In genomic region chr6:64683974-64684373, GRCm38 (mm10) we compare ENCODE assay signal across 9 mouse cellular contexts. TPM values are rescaled to one million over a fixed set of nuclear protein-coding genes. Genes with fewer than 3 reads are reported as not detected.
DNase-seq lines count a peak whose midpoint lies in the region; ATAC-seq and TF ChIP-seq lines count a peak whose summit lies in the region.
"Had no signal": no experiment of that assay in that cellular context is flagged by ENCODE, and none has a peak within 500 bp of the region (broad histone marks: within the 10 kb centered on the region; RNA-seq: fewer than 3 reads in every experiment).

No protein-coding gene starts in this region.

- H3K9me3 ChIP-seq in kidney, embryonic 16.5 days (ENCODE audit: low read length): no peaks in the 10 kb centered on the region
- no peaks in the 10 kb centered on the region for H3K9me3 ChIP-seq in embryonic facial prominence, embryonic 13.5 days
- no peaks in the 10 kb centered on the region for H3K9me3 ChIP-seq in lung, postnatal 0 days (ENCODE audit: low read length)

- peaks cover 8% of the 10 kb centered on the region; the same call in 1 of the 2 replicates for H3K27me3 ChIP-seq in kidney, embryonic 16.5 days (ENCODE audit: insufficient read depth, low read length)
- peaks cover 28% of the 10 kb centered on the region for H3K27me3 ChIP-seq in embryonic facial prominence, embryonic 13.5 days
- 0 out of 2 replicates have a peak, but pooled peaks cover 3% of the 10 kb centered on the region for H3K27me3 ChIP-seq in lung, postnatal 0 days (replicated peaks; ENCODE audit: insufficient read depth, low read length)

- no peak for TF ChIP-seq EP300 in lung, postnatal 0 days (IDR thresholded peaks at IDR 0.05)

- no peak; the same call in 1 of the 2 replicates for ATAC-seq in kidney, embryonic 16.5 days (ENCODE audit: low FRiP score, low TSS enrichment)
- 0 out of 2 replicates have a peak, but pooled peaks have one; percentile 26 for ATAC-seq in embryonic facial prominence, embryonic 13.5 days (ENCODE audit: insufficient number of reproducible peaks, insufficient read depth, low FRiP score, low TSS enrichment, low read depth)
- no peak for ATAC-seq in lung, postnatal 0 days

- H3K4me2 ChIP-seq in kidney, embryonic 16.5 days (replicated peaks; ENCODE audit: low read depth, low read length): no peak overlapping the region
- no peak overlapping the region for H3K4me2 ChIP-seq in embryonic facial prominence, embryonic 13.5 days
- H3K4me2 ChIP-seq in lung, postnatal 0 days (replicated peaks; ENCODE audit: low read depth, low read length): no peak overlapping the region

- 41% methylated on average over 9 of the region's 9 CpGs for WGBS in kidney, embryonic 16.5 days
- 34% methylated on average over 9 of the region's 9 CpGs for WGBS in embryonic facial prominence, embryonic 13.5 days
- WGBS in lung, postnatal 0 days: 37% methylated on average over 9 of the region's 9 CpGs

- H3K36me3 ChIP-seq in kidney, embryonic 16.5 days (ENCODE audit: insufficient read depth, low read length): no peaks in the 10 kb centered on the region
- H3K36me3 ChIP-seq in embryonic facial prominence, embryonic 13.5 days: no peaks in the 10 kb centered on the region
- no peaks in the 10 kb centered on the region for H3K36me3 ChIP-seq in lung, postnatal 0 days (ENCODE audit: insufficient read depth, low read length)

- TF ChIP-seq CTCF in lung, postnatal 0 days (IDR thresholded peaks at IDR 0.05): peak; percentile 69

- no peak overlapping the region for H3K27ac ChIP-seq in kidney, embryonic 16.5 days (ENCODE audit: low read length)
- H3K27ac ChIP-seq in embryonic facial prominence, embryonic 13.5 days: no peak overlapping the region
- no peak overlapping the region for H3K27ac ChIP-seq in lung, postnatal 0 days (ENCODE audit: low read length)

- peaks cover 7% of the 10 kb centered on the region; the same call in 1 of the 2 replicates for H3K4me1 ChIP-seq in kidney, embryonic 16.5 days (ENCODE audit: insufficient read depth, low read length)
- peaks cover 9% of the 10 kb centered on the region for H3K4me1 ChIP-seq in embryonic facial prominence, embryonic 13.5 days
- no peaks in the 10 kb centered on the region for H3K4me1 ChIP-seq in lung, postnatal 0 days (ENCODE audit: insufficient read depth, low read depth, low read length)

- H3K9ac ChIP-seq in kidney, embryonic 16.5 days (replicated peaks; ENCODE audit: low read length): no peak overlapping the region
- no peak overlapping the region for H3K9ac ChIP-seq in embryonic facial prominence, embryonic 13.5 days
- no peak overlapping the region for H3K9ac ChIP-seq in lung, postnatal 0 days (replicated peaks; ENCODE audit: low read depth)

- no peak overlapping the region for H3K4me3 ChIP-seq in kidney, embryonic 16.5 days (ENCODE audit: low read length)
- no peak overlapping the region for H3K4me3 ChIP-seq in embryonic facial prominence, embryonic 13.5 days
- H3K4me3 ChIP-seq in lung, postnatal 0 days (ENCODE audit: low read depth, low read length): no peak overlapping the region

- DNase-seq in kidney, adult 11 months: peak; percentile 6
- DNase-seq in ZHBTc4 (ENCODE audit: low read depth, low spot score): peak; percentile 91
- peak; percentile 49 for DNase-seq in kidney, postnatal 10 days
- no peak for DNase-seq in lung, postnatal 0 days (ENCODE audit: low spot score)
- peak; percentile 53 for DNase-seq in right cerebral cortex, postnatal 4 days
- DNase-seq in gastrocnemius, adult 18-20 months (ENCODE audit: low spot score): no peak

RNA-seq across cellular contexts. Expression of gene Atoh1, which starts 45.0 kb away (rescaled TPM):
- 0.07 TPM in 1 of 2 replicates, not detected in the other for polyA plus RNA-seq in kidney, embryonic 16.5 days (2015; fragmentation: Nextera tagmentation; extraction: Ambion mirVana)
- polyA plus RNA-seq in embryonic facial prominence, embryonic 13.5 days (2015; fragmentation: Nextera tagmentation; extraction: Ambion mirVana): 0.19 and 0.31 TPM in 2 replicates
- polyA plus RNA-seq in lung, postnatal 0 days (2015; fragmentation: Nextera tagmentation; extraction: Ambion mirVana): not detected in 2 replicates
- total RNA-seq in gastrocnemius, adult 18-20 months (2021): not detected
- total RNA-seq: left cerebral cortex, adult 8-10 months had no signal

Comparison
In these comparisons a context has a peak if more than half of its experiments do, and no peak if none do; other contexts are left out.
1. DNase-seq: peak in kidney, adult 11 months (single experiment), ZHBTc4 (single experiment), kidney, postnatal 10 days (single experiment) and right cerebral cortex, postnatal 4 days (single experiment); none in lung, postnatal 0 days (single experiment) and gastrocnemius, adult 18-20 months (single experiment).